Mouse (Mus musculus) A20 (cell line): ENCODE measurements around the gene Zg16.
"Not testable (repeated sequence)": the region's sequence is repeated elsewhere in the genome, so short reads cannot be mapped to it uniquely, and the experiment has no call there.

Source experiments
- DNase-seq: peaks from one replicate; pipeline ENCODE4 v3.0.0-alpha.2; 2011; ENCODE audit warnings: low read depth, low spot score

The Zg16 gene

GRCm38 (mm10) chr7:127087278-127088010, at the start of gene Zg16:
Gene Zg16 (minus strand): TSS chr7:127087328.
- DNase-seq, result not testable (repeated sequence)

- DNase-seq, result no peak
Measured at GRCm38 (mm10) chr7:127136181-127137071, 49.3 kb upstream of the Zg16 start.

- DNase-seq, result peak; percentile 44
Measured at GRCm38 (mm10) chr7:127134821-127135447, 47.8 kb upstream of the Zg16 start.

- DNase-seq, result no peak
Measured at GRCm38 (mm10) chr7:127133125-127133524, 46.0 kb upstream of the Zg16 start.

- DNase-seq, result peak; percentile 48
Measured at GRCm38 (mm10) chr7:127129638-127130037, 42.5 kb upstream of the Zg16 start.

GRCm38 (mm10) chr7:127121911-127122270, 34.8 kb upstream of the Zg16 start, which contains the start of gene Qprt:
Gene Qprt (minus strand): TSS chr7:127122226.
- no peak for DNase-seq

- DNase-seq, result no peak
Measured at GRCm38 (mm10) chr7:127121061-127121910, 34.2 kb upstream of the Zg16 start.

GRCm38 (mm10) chr7:127118671-127119445, 31.7 kb upstream of the Zg16 start:
- DNase-seq, result no peak

GRCm38 (mm10) chr7:127117948-127118347, 30.8 kb upstream of the Zg16 start:
- no peak for DNase-seq

GRCm38 (mm10) chr7:127116331-127116935, 29.3 kb upstream of the Zg16 start:
- peak; percentile 67 for DNase-seq

- DNase-seq, result no peak
Measured at GRCm38 (mm10) chr7:127114920-127115319, 27.8 kb upstream of the Zg16 start.

- DNase-seq, result peak; percentile 47
Measured at GRCm38 (mm10) chr7:127113614-127114259, 26.6 kb upstream of the Zg16 start.

GRCm38 (mm10) chr7:127112921-127113597, 25.9 kb upstream of the Zg16 start:
- peak; percentile 73 for DNase-seq

GRCm38 (mm10) chr7:127112251-127112841, 25.2 kb upstream of the Zg16 start:
- peak; percentile 35 for DNase-seq

GRCm38 (mm10) chr7:127111461-127111860, 24.3 kb upstream of the Zg16 start:
- peak; percentile 89 for DNase-seq

GRCm38 (mm10) chr7:127110239-127111007, 23.3 kb upstream of the Zg16 start:
- peak; percentile 79 for DNase-seq

GRCm38 (mm10) chr7:127105551-127105950, 18.4 kb upstream of the Zg16 start:
- no peak for DNase-seq
